Mouse (Mus musculus): ENCODE data around the gene Hist3h2ba.

DNA sequence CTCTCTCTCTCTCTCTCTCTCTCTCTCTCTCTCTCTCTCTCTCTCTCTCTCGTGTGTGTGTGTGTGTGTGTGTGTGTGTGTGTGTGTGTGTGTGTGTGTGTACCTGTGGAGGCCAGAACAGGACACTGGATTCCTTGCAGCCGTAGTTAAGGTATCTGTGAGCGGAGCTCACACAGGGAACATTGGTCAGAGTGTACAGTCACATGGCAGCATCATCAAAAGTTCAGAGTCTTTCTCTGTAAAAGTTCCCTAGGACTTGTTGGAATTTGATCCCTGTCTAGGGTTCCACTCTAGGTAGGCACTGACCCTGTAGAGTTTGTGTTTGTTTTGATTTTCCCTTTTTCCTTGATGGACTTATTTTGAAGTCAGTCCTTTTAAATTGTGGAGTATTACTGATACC, 22.1 kb upstream of the Hist3h2ba start:
- TF ChIP-seq POLR2A (IDR thresholded peaks at IDR 0.05; ENCODE audit: extremely low read depth, insufficient read depth, low read length) (no peak), CTCF (IDR thresholded peaks at IDR 0.05; ENCODE audit: low read depth, low read length) (no peak)
